ENCODE assay signal across 10 mouse cellular contexts in the genomic region with DNA sequence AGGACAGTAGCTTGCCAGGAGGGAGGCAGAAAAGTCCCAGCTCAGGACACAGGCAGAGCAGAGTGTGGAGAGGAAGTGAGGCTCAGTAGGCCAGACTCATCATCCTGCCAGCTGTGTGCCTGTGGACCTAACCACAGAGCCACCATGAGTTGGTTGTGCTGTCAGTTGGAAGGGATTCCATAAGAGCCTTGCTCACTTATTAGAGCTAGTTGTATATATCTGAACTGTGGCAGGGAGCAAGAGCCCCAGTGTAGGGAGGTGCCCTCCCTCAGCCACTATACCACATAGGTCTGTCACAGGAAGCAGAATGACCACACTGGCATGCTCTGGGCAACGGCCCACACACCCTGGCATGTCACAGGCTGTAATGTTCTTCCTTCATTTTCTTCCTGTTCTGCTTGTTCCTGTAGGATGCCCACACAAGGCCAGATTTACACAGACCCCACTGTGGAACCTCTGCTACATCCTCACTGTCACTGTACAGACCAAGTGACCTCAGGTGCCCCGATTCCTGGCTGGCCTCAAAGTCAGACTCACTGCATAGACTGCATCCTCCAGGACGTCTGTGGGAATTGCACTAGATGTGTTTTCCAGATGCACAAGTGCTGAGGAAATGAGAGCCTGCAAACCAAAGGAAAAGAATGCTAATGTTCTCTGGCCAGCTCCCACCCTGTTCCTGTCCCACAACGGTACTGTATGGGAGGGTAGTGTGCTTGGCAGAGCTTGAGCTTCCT. TPM values are rescaled to one million over a fixed set of nuclear protein-coding genes. Genes with fewer than 3 reads are reported as not detected.
A peak's percentile ranks its signal among the peaks of the same experiment; 100 is the strongest.
DNase-seq lines count a peak whose midpoint lies in the region; ATAC-seq and TF ChIP-seq lines count a peak whose summit lies in the region.
"Had no signal": no experiment of that assay in that cellular context is flagged by ENCODE, and none has a peak within 500 bp of the region (broad histone marks: within the 10 kb centered on the region; RNA-seq: fewer than 3 reads in every experiment).

No protein-coding gene starts in this region.

- intact Hi-C loops in left cerebral cortex, postnatal 14 days (cut with DNase I), result no loop called here

- no peak overlapping the region for H3K9ac ChIP-seq in intestine, postnatal 0 days (ENCODE audit: low read depth, low read length)
- no peak overlapping the region for H3K9ac ChIP-seq in intestine, embryonic 15.5 days
- H3K9ac ChIP-seq in lung, embryonic 14.5 days, result no peak overlapping the region
- no peak overlapping the region for H3K9ac ChIP-seq in neural tube, embryonic 15.5 days (replicated peaks)
- H3K9ac ChIP-seq: hindbrain, embryonic 15.5 days; midbrain, embryonic 12.5 days had no signal

- H3K4me3 ChIP-seq in intestine, postnatal 0 days (ENCODE audit: low read depth, low read length), result no peak overlapping the region
- H3K4me3 ChIP-seq in intestine, embryonic 15.5 days (replicated peaks), result no peak overlapping the region
- H3K4me3 ChIP-seq in lung, embryonic 14.5 days (ENCODE audit: low read depth, low read length), result no peak overlapping the region
- H3K4me3 ChIP-seq in neural tube, embryonic 15.5 days (replicated peaks), result no peak overlapping the region
- H3K4me3 ChIP-seq: hindbrain, embryonic 15.5 days; midbrain, embryonic 12.5 days had no signal

- H3K27me3 ChIP-seq in intestine, postnatal 0 days (replicated peaks; ENCODE audit: control insufficient read depth, insufficient read depth, low read length), result no peaks in the 10 kb centered on the region
- H3K27me3 ChIP-seq in intestine, embryonic 15.5 days (replicated peaks), result no peaks in the 10 kb centered on the region
- H3K27me3 ChIP-seq in lung, embryonic 14.5 days (ENCODE audit: insufficient read depth, low read length), result no peaks in the 10 kb centered on the region
- no peaks in the 10 kb centered on the region for H3K27me3 ChIP-seq in neural tube, embryonic 15.5 days (replicated peaks)
- H3K27me3 ChIP-seq: hindbrain, embryonic 15.5 days; midbrain, embryonic 12.5 days had no signal

- no peaks in the 10 kb centered on the region for H3K9me3 ChIP-seq in intestine, postnatal 0 days (ENCODE audit: control insufficient read depth)
- no peaks in the 10 kb centered on the region for H3K9me3 ChIP-seq in intestine, embryonic 15.5 days
- no peaks in the 10 kb centered on the region for H3K9me3 ChIP-seq in lung, embryonic 14.5 days (ENCODE audit: low read depth, low read length)
- H3K9me3 ChIP-seq in neural tube, embryonic 15.5 days (replicated peaks), result no peaks in the 10 kb centered on the region
- H3K9me3 ChIP-seq: hindbrain, embryonic 15.5 days; midbrain, embryonic 12.5 days had no signal

- H3K27ac ChIP-seq in intestine, postnatal 0 days (ENCODE audit: low read depth, low read length), result no peak overlapping the region
- H3K27ac ChIP-seq in intestine, embryonic 15.5 days, result no peak overlapping the region
- no peak overlapping the region for H3K27ac ChIP-seq in lung, embryonic 14.5 days (ENCODE audit: low read depth)
- no peak overlapping the region for H3K27ac ChIP-seq in neural tube, embryonic 15.5 days (replicated peaks)
- H3K27ac ChIP-seq: hindbrain, embryonic 15.5 days; midbrain, embryonic 12.5 days had no signal

- peak; percentile 65 to 89 for DNase-seq in heart, adult 9 months (ENCODE audit: low spot score in 2 of 2)
- peak; percentile 47 for DNase-seq in lung, embryonic 14.5 days
- peak; percentile 65 for DNase-seq in thymus, postnatal 14 days
- no peak for DNase-seq in left cerebral cortex, postnatal 14 days (ENCODE audit: low spot score in 2 of 2)
- no peak for DNase-seq in spleen, adult 12 weeks (ENCODE audit: low spot score)

- WGBS in intestine, postnatal 0 days, result 65% methylated on average over 4 of the region's 4 CpGs
- 62% methylated on average over 4 of the region's 4 CpGs for WGBS in intestine, embryonic 15.5 days
- 49% methylated on average over 4 of the region's 4 CpGs for WGBS in lung, embryonic 14.5 days
- 65% methylated on average over 4 of the region's 4 CpGs for WGBS in neural tube, embryonic 15.5 days

- no peaks in the 10 kb centered on the region for H3K36me3 ChIP-seq in intestine, postnatal 0 days (ENCODE audit: control insufficient read depth, insufficient read depth)
- H3K36me3 ChIP-seq in intestine, embryonic 15.5 days, result no peaks in the 10 kb centered on the region
- no peaks in the 10 kb centered on the region for H3K36me3 ChIP-seq in lung, embryonic 14.5 days (ENCODE audit: insufficient read depth)
- no peaks in the 10 kb centered on the region for H3K36me3 ChIP-seq in neural tube, embryonic 15.5 days
- H3K36me3 ChIP-seq: hindbrain, embryonic 15.5 days; midbrain, embryonic 12.5 days had no signal

- no peak overlapping the region for H3K4me2 ChIP-seq in intestine, postnatal 0 days (replicated peaks; ENCODE audit: low read depth)
- H3K4me2 ChIP-seq in intestine, embryonic 15.5 days (replicated peaks), result no peak overlapping the region
- no peak overlapping the region for H3K4me2 ChIP-seq in lung, embryonic 14.5 days
- no peak overlapping the region for H3K4me2 ChIP-seq in neural tube, embryonic 15.5 days
- H3K4me2 ChIP-seq: hindbrain, embryonic 15.5 days; midbrain, embryonic 12.5 days had no signal

- ATAC-seq in intestine, postnatal 0 days, result no peak
- ATAC-seq in intestine, embryonic 15.5 days, result no peak
- no peak for ATAC-seq in lung, embryonic 14.5 days (ENCODE audit: insufficient read depth)
- ATAC-seq in neural tube, embryonic 15.5 days (ENCODE audit: low FRiP score), result no peak

- TF ChIP-seq CTCF in intestine, postnatal 0 days (IDR thresholded peaks at IDR 0.05; ENCODE audit: low read depth), result 0 out of 2 replicates have a peak, but pooled peaks have one; percentile 13
- TF ChIP-seq CTCF in lung, embryonic 14.5 days (IDR thresholded peaks at IDR 0.05; ENCODE audit: low read depth), result no peak

- H3K4me1 ChIP-seq in intestine, postnatal 0 days (replicated peaks; ENCODE audit: control insufficient read depth, insufficient read depth, low read length), result no peaks in the 10 kb centered on the region
- no peaks in the 10 kb centered on the region for H3K4me1 ChIP-seq in intestine, embryonic 15.5 days (replicated peaks)
- no peaks in the 10 kb centered on the region for H3K4me1 ChIP-seq in lung, embryonic 14.5 days (ENCODE audit: insufficient read depth)
- H3K4me1 ChIP-seq in neural tube, embryonic 15.5 days, result peaks cover 24% of the 10 kb centered on the region

RNA-seq across cellular contexts. Expression of a gene that starts 45.2 kb away (rescaled TPM):
- 1.6 and 1.7 TPM in 2 replicates for polyA plus RNA-seq in intestine, postnatal 0 days (2015; fragmentation: Nextera tagmentation; extraction: Ambion mirVana)
- 3.8 and 4.6 TPM in 2 replicates for polyA plus RNA-seq in intestine, embryonic 15.5 days (2015; fragmentation: Nextera tagmentation; extraction: Ambion mirVana)
- 9.0 and 9.2 TPM in 2 replicates for polyA plus RNA-seq in lung, embryonic 14.5 days (2014; fragmentation: Nextera tagmentation; extraction: Ambion mirVana)
- total RNA-seq in left cerebral cortex, postnatal 14 days (2021), result 10 to 100 TPM; 12.0 to 12.2 TPM
- 3.1 and 4.6 TPM in 2 replicates for polyA plus RNA-seq in neural tube, embryonic 15.5 days (2015; fragmentation: Nextera tagmentation; extraction: Ambion mirVana)

RNA-seq across cellular contexts. Expression of a gene that starts 45.3 kb away (rescaled TPM):
- polyA plus RNA-seq in intestine, postnatal 0 days (2015; fragmentation: Nextera tagmentation; extraction: Ambion mirVana), result 18.6 and 18.8 TPM in 2 replicates
- polyA plus RNA-seq in intestine, embryonic 15.5 days (2015; fragmentation: Nextera tagmentation; extraction: Ambion mirVana), result 40.0 and 40.6 TPM in 2 replicates
- polyA plus RNA-seq in lung, embryonic 14.5 days (2014; fragmentation: Nextera tagmentation; extraction: Ambion mirVana), result 47.5 and 51.6 TPM in 2 replicates
- total RNA-seq in left cerebral cortex, postnatal 14 days (2021), result 10 to 100 TPM; 21.2 to 23.5 TPM
- 21.5 and 27.4 TPM in 2 replicates for polyA plus RNA-seq in neural tube, embryonic 15.5 days (2015; fragmentation: Nextera tagmentation; extraction: Ambion mirVana)

Comparison
In these comparisons a context has a peak if more than half of its experiments do, and no peak if none do; other contexts are left out.
1. DNase-seq: peak in heart, adult 9 months (2 of 2), lung, embryonic 14.5 days (single experiment) and thymus, postnatal 14 days (single experiment); none in left cerebral cortex, postnatal 14 days (0 of 2) and spleen, adult 12 weeks (single experiment).